Mouse (Mus musculus) embryonic stem cell, embryonic (primary cell): Measurements from ENCODE around the gene Lin54.

ENCODE experiments used
- CTCF ChIA-PET, 4 experiments: fragments of 300-600 bp in 2 of 4; fragments of 350-600 bp in 2 of 4; sonication (Branson Sonifier 250); formaldehyde crosslinking; loops; one replicate each; lab custom pipeline; 2022; ENCODE audit warnings: inconsistent platforms in 2 of 4; lab: Charles Lee
- POLR2A ChIA-PET, 4 experiments: fragments of 300-600 bp in 2 of 4; fragments of 350-600 bp in 2 of 4; sonication (Branson Sonifier 250); formaldehyde crosslinking; loops; one replicate each; lab custom pipeline; 2022; ENCODE audit warnings: antibody characterized with exemption in 4 of 4, inconsistent platforms in 1 of 4; lab: Charles Lee

Lin54 gene

GRCm38 (mm10) chr5:100500458-100500961 is at the start of gene Lin54:
TSS of gene Lin54 (minus strand) at chr5:100500639.
- POLR2A ChIA-PET, result interaction anchor here in 3 of 4 experiments (0.6 to 3.4 kb wide), 8 partner anchors 9 to 478 kb away, joined by 3 to 23 read pairs (median 4); partner anchors contain the start of gene Cops4 (in 3 of the 3)
- CTCF ChIA-PET, result no interaction called here

GRCm38 (mm10) chr5:100550151-100550550 is 49.7 kb upstream of the Lin54 start:
- POLR2A ChIA-PET, result no interaction called here
- CTCF ChIA-PET, result interaction anchor here in 2 of 4 experiments (0.6 to 0.7 kb wide), 2 partner anchors 11 to 218 kb away, joined by 3 to 7 read pairs; no protein-coding TSS in a partner anchor

- POLR2A ChIA-PET, result no interaction called here
- CTCF ChIA-PET, result no interaction called here
Observed at GRCm38 (mm10) chr5:100549311-100549710, 48.9 kb upstream of the Lin54 start.

- CTCF ChIA-PET, result no interaction called here
- POLR2A ChIA-PET, result interaction anchor here in 1 of 4 experiments (1.9 kb wide), 1 partner anchor 10 kb away, joined by 4 read pairs; no protein-coding TSS in a partner anchor
Observed at GRCm38 (mm10) chr5:100548236-100548635, 47.8 kb upstream of the Lin54 start.

- POLR2A ChIA-PET, result interaction anchor here in 2 of 4 experiments (0.7 to 1.9 kb wide), 4 partner anchors 12 to 117 kb away, joined by 3 to 4 read pairs (median 3); partner anchors contain the start of gene Cops4 (in 1 of the 2)
- CTCF ChIA-PET, result interaction anchor here in 2 of 4 experiments (0.6 kb wide), 3 partner anchors 139 to 1104 kb away, joined by 3 to 5 read pairs (median 4); no protein-coding TSS in a partner anchor
Observed at GRCm38 (mm10) chr5:100546294-100547080, 46.0 kb upstream of the Lin54 start.

- ChIA-PET POLR2A (interaction anchor here in 2 of 4 experiments (0.6 to 1.6 kb wide), 5 partner anchors 13 to 589 kb away, joined by 3 to 7 read pairs (median 5); partner anchors contain the start of gene Cops4 (in 1 of the 2)), CTCF (interaction anchor here in 2 of 4 experiments (0.6 to 1.6 kb wide), 7 partner anchors 8 to 370 kb away, joined by 3 to 4 read pairs (median 4); partner anchors contain the start of genes Cops4 (in 1 of the 2), Coq2 (in 1 of the 2) and Plac8 (in 1 of the 2))
Observed at GRCm38 (mm10) chr5:100536638-100537037, 36.2 kb upstream of the Lin54 start.

GRCm38 (mm10) chr5:100535826-100536225 is 35.4 kb upstream of the Lin54 start:
- POLR2A ChIA-PET, result interaction anchor here in 2 of 4 experiments (0.7 to 2.7 kb wide), 4 partner anchors 17 to 106 kb away, joined by 3 to 11 read pairs (median 4); partner anchors contain the start of gene Cops4 (in 2 of the 2)
- CTCF ChIA-PET, result interaction anchor here in 1 of 4 experiments (0.6 to 1.3 kb wide), 3 partner anchors 17 to 370 kb away, joined by 3 to 4 read pairs (median 3); partner anchors contain the start of gene Cops4

- CTCF ChIA-PET, result interaction anchor here in 1 of 4 experiments (0.7 kb wide), 1 partner anchor 142 kb away, joined by 3 read pairs; no protein-coding TSS in a partner anchor
Observed at GRCm38 (mm10) chr5:100526164-100526563, 25.7 kb upstream of the Lin54 start.

GRCm38 (mm10) chr5:100525620-100526019 is 25.2 kb upstream of the Lin54 start:
- ChIA-PET POLR2A (interaction anchor here in 2 of 4 experiments (0.6 to 3.0 kb wide), 5 partner anchors 12 to 486 kb away, joined by 3 to 10 read pairs (median 4); partner anchors contain the start of genes Coq2 (in 1 of the 2), Enoph1 (in 1 of the 2) and Hnrnpdl (in 1 of the 2)), CTCF (no interaction called here)

More at GRCm38 (mm10) chr5:100526164-100526563, 25.7 kb upstream of the Lin54 start:
- POLR2A ChIA-PET, result interaction anchor here in 2 of 4 experiments (0.9 to 3.0 kb wide), 5 partner anchors 8 to 149 kb away, joined by 3 to 11 read pairs (median 5); partner anchors contain the start of genes Cops4 (in 2 of the 2) and Coq2 (in 1 of the 2)

- CTCF ChIA-PET, result no interaction called here
- POLR2A ChIA-PET, result interaction anchor here in 1 of 4 experiments (1.2 to 3.0 kb wide), 4 partner anchors 14 to 485 kb away, joined by 3 to 10 read pairs (median 4); partner anchors contain the start of genes Coq2, Enoph1 and Hnrnpdl
Observed at GRCm38 (mm10) chr5:100524921-100525320, 24.5 kb upstream of the Lin54 start.

GRCm38 (mm10) chr5:100523331-100523730 is 22.9 kb upstream of the Lin54 start:
- CTCF ChIA-PET, result interaction anchor here in 1 of 4 experiments (0.7 kb wide), 1 partner anchor 222 kb away, joined by 9 read pairs; no protein-coding TSS in a partner anchor
- POLR2A ChIA-PET, result interaction anchor here in 3 of 4 experiments (0.5 to 1.4 kb wide), 4 partner anchors 12 to 51 kb away, joined by 4 to 9 read pairs (median 6); no protein-coding TSS in a partner anchor

GRCm38 (mm10) chr5:100520223-100520622 is 19.8 kb upstream of the Lin54 start:
- ChIA-PET CTCF (no interaction called here), POLR2A (interaction anchor here in 3 of 4 experiments (0.7 to 3.6 kb wide), 7 partner anchors 12 to 97 kb away, joined by 3 to 33 read pairs (median 4); no protein-coding TSS in a partner anchor)

- ChIA-PET CTCF (interaction anchor here in 2 of 4 experiments (0.6 to 0.9 kb wide), 3 partner anchors 21 to 235 kb away, joined by 3 read pairs; no protein-coding TSS in a partner anchor), POLR2A (interaction anchor here in 3 of 4 experiments (0.8 to 3.6 kb wide), 46 partner anchors 7 to 480 kb away, joined by 3 to 54 read pairs (median 7); partner anchors contain the start of genes Enoph1 (in 1 of the 3), Helq (in 1 of the 3), Hnrnpdl (in 1 of the 3) and Mrps18c (in 1 of the 3))
Observed at GRCm38 (mm10) chr5:100519027-100519411, 18.6 kb upstream of the Lin54 start.

GRCm38 (mm10) chr5:100518049-100519026 is 17.9 kb upstream of the Lin54 start, which contains the start of gene Cops4:
TSS of gene Cops4 (plus strand) at chr5:100518309.
- ChIA-PET POLR2A (interaction anchor here (0.6 to 3.6 kb wide), 118 partner anchors 8 to 869 kb away, joined by 3 to 54 read pairs (median 4); partner anchors contain the start of genes Coq2 (in 3 of the 4), Helq (in 3 of the 4), Mrps18c (in 3 of the 4) and Lin54 (in 2 of the 4)), CTCF (interaction anchor here in 3 of 4 experiments (0.6 to 1.1 kb wide), 9 partner anchors 18 to 235 kb away, joined by 3 to 4 read pairs (median 3); partner anchors contain the start of gene Coq2 (in 1 of the 3))

GRCm38 (mm10) chr5:100512576-100512975 is 12.1 kb upstream of the Lin54 start:
- CTCF ChIA-PET, result no interaction called here
- POLR2A ChIA-PET, result no interaction called here

GRCm38 (mm10) chr5:100509247-100509646 is 8.8 kb upstream of the Lin54 start:
- POLR2A ChIA-PET, result interaction anchor here in 3 of 4 experiments (0.6 to 2.8 kb wide), 8 partner anchors 9 to 97 kb away, joined by 3 to 13 read pairs (median 4); partner anchors contain the start of gene Cops4 (in 3 of the 3)
- CTCF ChIA-PET, result no interaction called here
